Mouse (Mus musculus): Measurements from ENCODE around the gene Gm20379. TPM values are rescaled to one million over a fixed set of nuclear protein-coding genes. Genes with fewer than 3 reads are reported as not detected.

Gm20379 gene
- total and polyA plus RNA-seq, 3 experiments, result not detected

DNA sequence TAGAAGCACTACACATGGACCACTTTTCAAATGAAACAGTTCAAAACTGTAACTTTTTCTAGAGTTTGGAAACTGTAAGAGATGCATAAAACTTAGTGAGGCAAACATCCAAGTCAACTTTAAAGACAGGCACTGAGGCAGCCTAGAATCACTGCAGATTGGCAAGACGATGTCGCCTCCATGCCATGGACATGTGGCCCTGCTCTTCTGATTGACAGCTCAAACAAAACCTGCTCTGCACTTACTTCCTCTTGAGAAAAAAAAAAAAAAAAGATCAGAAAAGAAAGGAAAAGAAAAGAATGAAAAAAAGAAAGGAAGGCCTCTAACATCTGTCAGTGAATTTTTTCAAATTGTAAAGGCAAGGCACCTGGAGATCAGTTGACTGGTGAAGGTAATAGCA is 28.8 kb upstream of the Gm20379 start:
- no peak overlapping the region for H3K4me3 ChIP-seq (ENCODE audit: low read depth, low read length)
- no peak for TF ChIP-seq GATA2 (IDR thresholded peaks at IDR 0.05; ENCODE audit: borderline replicate concordance, low read depth, low read length)
- no peak for TF ChIP-seq CTCF (IDR thresholded peaks at IDR 0.05; ENCODE audit: low read depth, low read length)
- TF ChIP-seq TAL1 (conservative IDR thresholded peaks at IDR 0.05; ENCODE audit: low read depth, low read length), result no peak
- TF ChIP-seq POLR2AphosphoS5 (IDR thresholded peaks at IDR 0.05; ENCODE audit: insufficient replicate concordance, low read depth, low read length), result no peak
- TF ChIP-seq GATA1 (IDR thresholded peaks at IDR 0.05; ENCODE audit: borderline replicate concordance, low read length), result no peak
- no peaks in the 10 kb centered on the region for H3K27me3 ChIP-seq (ENCODE audit: insufficient read depth, low read length)
- no peaks in the 10 kb centered on the region for H3K4me1 ChIP-seq (ENCODE audit: insufficient read depth, low read depth, low read length)
- DNase-seq (ENCODE audit: low spot score) (no peak), ATAC-seq (ENCODE audit: extremely low read depth, insufficient number of reproducible peaks, low FRiP score, poor library complexity, severe bottlenecking) (no peak)
- peaks cover 44% of the 10 kb centered on the region for H3K36me3 ChIP-seq (replicated peaks)
- H3K9me3 ChIP-seq (replicated peaks), result no peaks in the 10 kb centered on the region

DNA sequence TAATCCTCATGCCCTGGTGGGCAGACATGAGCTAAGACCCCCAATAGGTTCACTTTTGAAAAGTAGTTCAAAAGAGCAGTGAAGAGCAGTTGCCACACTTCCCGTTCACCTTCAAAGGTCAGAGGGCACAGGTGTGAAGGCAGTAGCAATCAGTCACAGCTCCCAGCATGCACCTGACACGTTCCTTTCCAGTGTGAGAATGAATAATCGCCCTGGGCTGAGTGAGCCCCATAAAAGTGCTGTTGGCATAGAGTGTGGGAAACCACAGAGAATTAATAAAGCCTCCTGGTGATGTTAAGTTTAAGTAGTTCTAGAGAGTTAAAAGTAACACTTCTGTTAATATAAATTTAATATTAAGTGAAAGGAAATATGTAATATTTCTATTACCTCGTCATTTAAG is 14.2 kb upstream of the Gm20379 start:
- no peak for ATAC-seq (ENCODE audit: extremely low read depth, insufficient number of reproducible peaks, low FRiP score, poor library complexity, severe bottlenecking)
- no peaks in the 10 kb centered on the region for H3K9me3 ChIP-seq (replicated peaks)
- H3K27me3 ChIP-seq (ENCODE audit: insufficient read depth, low read length), result no peaks in the 10 kb centered on the region
- H3K36me3 ChIP-seq (replicated peaks), result peaks cover 67% of the 10 kb centered on the region
- no peak for DNase-seq (ENCODE audit: low spot score)
- no peaks in the 10 kb centered on the region for H3K4me1 ChIP-seq (ENCODE audit: insufficient read depth, low read depth, low read length)
- no peak for TF ChIP-seq CTCF (IDR thresholded peaks at IDR 0.05; ENCODE audit: low read depth, low read length)
- no peak for TF ChIP-seq GATA1 (IDR thresholded peaks at IDR 0.05; ENCODE audit: borderline replicate concordance, low read length)
- TF ChIP-seq POLR2AphosphoS5 (IDR thresholded peaks at IDR 0.05; ENCODE audit: insufficient replicate concordance, low read depth, low read length), result no peak
- TF ChIP-seq TAL1 (conservative IDR thresholded peaks at IDR 0.05; ENCODE audit: low read depth, low read length), result no peak
- TF ChIP-seq GATA2 (IDR thresholded peaks at IDR 0.05; ENCODE audit: borderline replicate concordance, low read depth, low read length), result no peak
- no peak overlapping the region for H3K4me3 ChIP-seq (ENCODE audit: low read depth, low read length)

DNA sequence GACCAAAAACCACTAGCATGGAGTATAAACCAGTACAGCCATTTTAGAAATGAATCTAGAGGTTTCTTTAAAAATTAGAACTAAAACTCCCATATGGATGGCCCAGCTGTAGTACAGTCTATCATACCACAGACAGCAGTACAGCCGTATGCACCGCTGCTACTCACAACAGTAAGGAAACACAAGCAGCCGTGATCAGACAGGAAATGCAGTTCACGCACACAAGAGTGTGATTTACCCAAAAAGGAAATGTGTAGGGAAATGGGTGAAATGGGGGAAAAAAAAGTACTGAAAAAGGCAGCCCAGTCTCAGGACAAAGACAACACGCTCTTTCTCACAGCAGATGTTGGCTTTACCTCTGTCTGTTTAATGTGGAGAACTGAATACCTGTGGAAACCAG is 11.9 kb upstream of the Gm20379 start:
- Histone ChIP-seq H3K36me3 (replicated peaks) (peaks cover 74% of the 10 kb centered on the region), H3K4me3 (ENCODE audit: low read depth, low read length) (no peak overlapping the region), H3K27me3 (ENCODE audit: insufficient read depth, low read length) (no peaks in the 10 kb centered on the region), H3K9me3 (replicated peaks) (no peaks in the 10 kb centered on the region), H3K4me1 (ENCODE audit: insufficient read depth, low read depth, low read length) (no peaks in the 10 kb centered on the region)
- TF ChIP-seq GATA1 (IDR thresholded peaks at IDR 0.05; ENCODE audit: borderline replicate concordance, low read length), result no peak
- ATAC-seq (ENCODE audit: extremely low read depth, insufficient number of reproducible peaks, low FRiP score, poor library complexity, severe bottlenecking) (no peak), DNase-seq (ENCODE audit: low spot score) (no peak)

DNA sequence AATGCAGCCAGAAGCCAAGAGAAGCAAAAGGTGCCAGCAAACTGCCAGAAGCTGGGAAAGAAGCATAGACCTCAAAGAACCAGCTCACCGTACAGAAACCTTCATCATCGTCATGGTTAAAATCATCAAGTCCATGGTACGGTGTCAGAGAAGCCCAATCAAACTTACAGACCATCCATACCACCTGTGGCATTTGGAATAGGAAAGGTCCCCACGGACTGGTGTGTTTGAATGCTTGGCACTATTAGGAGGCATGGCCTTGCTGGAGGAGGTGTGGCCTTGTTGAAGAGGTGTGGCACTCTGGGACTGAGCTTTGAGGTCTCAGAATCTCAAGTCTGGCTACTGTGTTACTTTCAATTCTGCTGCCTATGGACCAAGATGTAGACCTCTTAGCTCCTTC is 9.3 kb upstream of the Gm20379 start:
- no peak overlapping the region for H3K4me3 ChIP-seq (ENCODE audit: low read depth, low read length)
- H3K27me3 ChIP-seq (ENCODE audit: insufficient read depth, low read length), result no peaks in the 10 kb centered on the region
- TF ChIP-seq TAL1 (conservative IDR thresholded peaks at IDR 0.05; ENCODE audit: low read depth, low read length) (no peak), CTCF (IDR thresholded peaks at IDR 0.05; ENCODE audit: low read depth, low read length) (no peak), GATA1 (IDR thresholded peaks at IDR 0.05; ENCODE audit: borderline replicate concordance, low read length) (no peak), GATA2 (IDR thresholded peaks at IDR 0.05; ENCODE audit: borderline replicate concordance, low read depth, low read length) (no peak), POLR2AphosphoS5 (IDR thresholded peaks at IDR 0.05; ENCODE audit: insufficient replicate concordance, low read depth, low read length) (no peak)
- DNase-seq (ENCODE audit: low spot score), result no peak
- peaks cover 71% of the 10 kb centered on the region for H3K36me3 ChIP-seq (replicated peaks)
- H3K4me1 ChIP-seq (ENCODE audit: insufficient read depth, low read depth, low read length), result no peaks in the 10 kb centered on the region
- ATAC-seq (ENCODE audit: extremely low read depth, insufficient number of reproducible peaks, low FRiP score, poor library complexity, severe bottlenecking), result no peak
- no peaks in the 10 kb centered on the region for H3K9me3 ChIP-seq (replicated peaks)

GRCm38 (mm10) chr13:92297021-92297420 is 8.8 kb upstream of the Gm20379 start:
- Histone ChIP-seq H3K36me3 (replicated peaks) (peaks cover 75% of the 10 kb centered on the region), H3K4me1 (ENCODE audit: insufficient read depth, low read depth, low read length) (no peaks in the 10 kb centered on the region), H3K27me3 (ENCODE audit: insufficient read depth, low read length) (no peaks in the 10 kb centered on the region), H3K4me3 (ENCODE audit: low read depth, low read length) (no peak overlapping the region), H3K9me3 (replicated peaks) (no peaks in the 10 kb centered on the region)
- ATAC-seq (ENCODE audit: extremely low read depth, insufficient number of reproducible peaks, low FRiP score, poor library complexity, severe bottlenecking) (no peak), DNase-seq (ENCODE audit: low spot score) (no peak)
- TF ChIP-seq GATA1 (IDR thresholded peaks at IDR 0.05; ENCODE audit: borderline replicate concordance, low read length), result no peak
- no peak for TF ChIP-seq TAL1 (conservative IDR thresholded peaks at IDR 0.05; ENCODE audit: low read depth, low read length)

DNA sequence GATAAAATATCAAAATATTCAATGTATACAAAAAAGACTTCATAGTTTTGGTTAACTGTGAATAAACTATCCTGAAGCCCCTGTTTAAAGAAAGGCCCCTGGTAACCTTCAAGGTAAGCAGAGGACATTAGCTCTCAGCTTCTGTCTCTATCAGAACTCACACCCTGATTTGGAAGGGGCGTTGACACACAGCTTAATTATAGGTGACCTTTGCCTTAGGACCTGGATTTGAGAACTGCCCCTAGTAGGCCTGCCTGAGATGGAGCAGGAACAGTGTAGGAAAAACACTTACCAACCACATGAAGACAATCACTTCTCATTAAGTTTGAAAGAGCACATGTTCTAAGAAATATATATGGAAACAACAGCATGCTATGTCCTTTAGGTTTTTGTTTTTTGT is 6.3 kb upstream of the Gm20379 start:
- Histone ChIP-seq H3K4me3 (ENCODE audit: low read depth, low read length) (no peak overlapping the region), H3K4me1 (ENCODE audit: insufficient read depth, low read depth, low read length) (no peaks in the 10 kb centered on the region), H3K36me3 (replicated peaks) (peaks cover 69% of the 10 kb centered on the region), H3K9me3 (replicated peaks) (no peaks in the 10 kb centered on the region), H3K27me3 (ENCODE audit: insufficient read depth, low read length) (no peaks in the 10 kb centered on the region)
- no peak for TF ChIP-seq GATA2 (IDR thresholded peaks at IDR 0.05; ENCODE audit: borderline replicate concordance, low read depth, low read length)
- TF ChIP-seq GATA1 (IDR thresholded peaks at IDR 0.05; ENCODE audit: borderline replicate concordance, low read length), result no peak
- TF ChIP-seq CTCF (IDR thresholded peaks at IDR 0.05; ENCODE audit: low read depth, low read length), result no peak
- TF ChIP-seq POLR2AphosphoS5 (IDR thresholded peaks at IDR 0.05; ENCODE audit: insufficient replicate concordance, low read depth, low read length), result no peak
- TF ChIP-seq TAL1 (conservative IDR thresholded peaks at IDR 0.05; ENCODE audit: low read depth, low read length), result no peak
- DNase-seq (ENCODE audit: low spot score) (no peak), ATAC-seq (ENCODE audit: extremely low read depth, insufficient number of reproducible peaks, low FRiP score, poor library complexity, severe bottlenecking) (no peak)

GRCm38 (mm10) chr13:92301754-92302153 is 4.0 kb upstream of the Gm20379 start:
- H3K4me1 ChIP-seq (ENCODE audit: insufficient read depth, low read depth, low read length), result no peaks in the 10 kb centered on the region
- DNase-seq (ENCODE audit: low spot score), result no peak
- no peaks in the 10 kb centered on the region for H3K27me3 ChIP-seq (ENCODE audit: insufficient read depth, low read length)
- no peak for TF ChIP-seq CTCF (IDR thresholded peaks at IDR 0.05; ENCODE audit: low read depth, low read length)
- no peak for TF ChIP-seq GATA1 (IDR thresholded peaks at IDR 0.05; ENCODE audit: borderline replicate concordance, low read length)
- TF ChIP-seq POLR2AphosphoS5 (IDR thresholded peaks at IDR 0.05; ENCODE audit: insufficient replicate concordance, low read depth, low read length), result no peak
- TF ChIP-seq TAL1 (conservative IDR thresholded peaks at IDR 0.05; ENCODE audit: low read depth, low read length), result no peak
- no peak for TF ChIP-seq GATA2 (IDR thresholded peaks at IDR 0.05; ENCODE audit: borderline replicate concordance, low read depth, low read length)
- no peaks in the 10 kb centered on the region for H3K9me3 ChIP-seq (replicated peaks)
- no peak for ATAC-seq (ENCODE audit: extremely low read depth, insufficient number of reproducible peaks, low FRiP score, poor library complexity, severe bottlenecking)
- H3K36me3 ChIP-seq (replicated peaks), result peaks cover 70% of the 10 kb centered on the region
- no peak overlapping the region for H3K4me3 ChIP-seq (ENCODE audit: low read depth, low read length)

Measured in G1E (cell line).